Mouse (Mus musculus) liver, embryonic 13.5 days (tissue): ENCODE results near the gene Cryl1. TPM values are rescaled to one million over a fixed set of nuclear protein-coding genes. Genes with fewer than 3 reads are reported as not detected.

Experiments used
- ATAC-seq: fragments of 200-750 bp; cut with Nextera tagmentation; 2 replicates; pipeline ENCODE4 v1.8.0; 2017; ENCODE audit warnings: low read depth, mild to moderate bottlenecking, moderate number of reproducible peaks, moderate library complexity
- DNase-seq: peaks from one replicate; pipeline ENCODE4 v3.0.0; 2022
- H3K27ac ChIP-seq: fragments of 300-500 bp; sonication (generic); 2 replicates; pipeline ENCODE4 v1.5.1; 2015; ENCODE audit warnings: moderate library complexity, mild to moderate bottlenecking, inconsistent platforms
- H3K27me3 ChIP-seq: fragments of 300-500 bp; sonication (generic); 2 replicates; pipeline ENCODE4 v1.6.1; 2015; ENCODE audit warnings: mild to moderate bottlenecking, inconsistent platforms
- H3K36me3 ChIP-seq: fragments of 300-500 bp; sonication (generic); 2 replicates; pipeline ENCODE4 v1.6.1; 2015; ENCODE audit warnings: mild to moderate bottlenecking, inconsistent platforms
- H3K4me1 ChIP-seq: fragments of 300-500 bp; sonication (generic); replicated peaks from 2 replicates; pipeline ENCODE4 v1.6.1; 2015; ENCODE audit warnings: inconsistent platforms
- H3K4me2 ChIP-seq: fragments of 300-500 bp; sonication (generic); 2 replicates; pipeline ENCODE4 v1.6.1; 2015; ENCODE audit warnings: inconsistent platforms, mild to moderate bottlenecking, moderate library complexity
- H3K4me3 ChIP-seq: fragments of 300-500 bp; sonication (generic); replicated peaks from 2 replicates; pipeline ENCODE4 v1.5.1; 2015; ENCODE audit warnings: mild to moderate bottlenecking, inconsistent platforms
- H3K9ac ChIP-seq: fragments of 300-500 bp; sonication (generic); 2 replicates; pipeline ENCODE4 v1.6.1; 2015; ENCODE audit warnings: mild to moderate bottlenecking, inconsistent platforms
- H3K9me3 ChIP-seq: fragments of 300-500 bp; sonication (generic); replicated peaks from 2 replicates; pipeline ENCODE4 v1.6.1; 2016; ENCODE audit warnings: inconsistent platforms
- WGBS: fragments of 180-500 bp; shearing (Covaris S2); methylation state at CpG from one replicate; pipeline ENCODE4 v1.1.7; 2015; ENCODE audit not compliant: insufficient replicate concordance; 5-methylcytosine and 5-hydroxymethylcytosine counted together
- polyA plus RNA-seq: library from polyadenylated mRNA; unstranded; fragments of >200 nt; fragmentation: Nextera tagmentation; extraction: Ambion mirVana; gene quantifications from 2 replicates; pipeline ENCODE4 v1.2.1, GENCODE M21; 2015

The Cryl1 gene
- polyA plus RNA-seq, 1 experiment from 2014 or later, result 7.0 TPM

- H3K4me2 ChIP-seq, result no peak overlapping the region
- no peak overlapping the region for H3K27ac ChIP-seq
- peak; percentile 35 for DNase-seq
- H3K4me3 ChIP-seq, result no peak overlapping the region
- no peaks in the 10 kb centered on the region for H3K36me3 ChIP-seq
- H3K9ac ChIP-seq, result no peak overlapping the region
- H3K9me3 ChIP-seq, result no peaks in the 10 kb centered on the region
- no peak for ATAC-seq
- WGBS, result 39% methylated on average over 8 of the region's 8 CpGs
- no peaks in the 10 kb centered on the region for H3K27me3 ChIP-seq
- peaks cover 5% of the 10 kb centered on the region for H3K4me1 ChIP-seq
Observed at GRCm38 (mm10) chr14:57372348-57373102, 25.8 kb downstream of the Cryl1 start.

- no peaks in the 10 kb centered on the region for H3K4me1 ChIP-seq
Observed at GRCm38 (mm10) chr14:57367327-57367726, 31.0 kb downstream of the Cryl1 start.

GRCm38 (mm10) chr14:57366724-57367123 is 31.6 kb downstream of the Cryl1 start:
- H3K9me3 ChIP-seq, result no peaks in the 10 kb centered on the region
- H3K36me3 ChIP-seq, result no peaks in the 10 kb centered on the region
- H3K4me3 ChIP-seq, result no peak overlapping the region

More at GRCm38 (mm10) chr14:57367327-57367726, 31.0 kb downstream of the Cryl1 start:
- no peaks in the 10 kb centered on the region for H3K36me3 ChIP-seq
- H3K9ac ChIP-seq, result no peak overlapping the region
- ATAC-seq, result no peak
- no peak overlapping the region for H3K27ac ChIP-seq
- DNase-seq, result no peak
- no peaks in the 10 kb centered on the region for H3K27me3 ChIP-seq
- 58% methylated on average over 4 of the region's 4 CpGs for WGBS
- H3K9me3 ChIP-seq, result no peaks in the 10 kb centered on the region
- H3K4me2 ChIP-seq, result no peak overlapping the region
- no peak overlapping the region for H3K4me3 ChIP-seq

GRCm38 (mm10) chr14:57365341-57365740 is 33.0 kb downstream of the Cryl1 start:
- H3K4me3 ChIP-seq, result no peak overlapping the region
- H3K27me3 ChIP-seq, result no peaks in the 10 kb centered on the region
- no peaks in the 10 kb centered on the region for H3K9me3 ChIP-seq
- no peak overlapping the region for H3K4me2 ChIP-seq
- ATAC-seq, result no peak
- 71% methylated on average over 9 of the region's 9 CpGs for WGBS
- H3K27ac ChIP-seq, result no peak overlapping the region
- no peaks in the 10 kb centered on the region for H3K4me1 ChIP-seq
- H3K36me3 ChIP-seq, result no peaks in the 10 kb centered on the region
- H3K9ac ChIP-seq, result no peak overlapping the region
- no peak for DNase-seq

More at GRCm38 (mm10) chr14:57366724-57367123, 31.6 kb downstream of the Cryl1 start:
- WGBS, result 52% methylated on average over 5 of the region's 5 CpGs
- H3K27me3 ChIP-seq, result no peaks in the 10 kb centered on the region
- no peak overlapping the region for H3K4me2 ChIP-seq
- H3K9ac ChIP-seq, result no peak overlapping the region
- no peaks in the 10 kb centered on the region for H3K4me1 ChIP-seq
- ATAC-seq (no peak), DNase-seq (no peak)
- no peak overlapping the region for H3K27ac ChIP-seq

GRCm38 (mm10) chr14:57363833-57364232 is 34.5 kb downstream of the Cryl1 start:
- WGBS, result 77% methylated on average over 6 of the region's 6 CpGs
- no peak for DNase-seq
- ATAC-seq, result no peak
- H3K4me2 ChIP-seq, result no peak overlapping the region
- no peaks in the 10 kb centered on the region for H3K9me3 ChIP-seq
- H3K9ac ChIP-seq, result no peak overlapping the region
- H3K27me3 ChIP-seq, result no peaks in the 10 kb centered on the region
- H3K4me3 ChIP-seq, result no peak overlapping the region
- no peaks in the 10 kb centered on the region for H3K36me3 ChIP-seq
- H3K27ac ChIP-seq, result no peak overlapping the region
- H3K4me1 ChIP-seq, result no peaks in the 10 kb centered on the region

- WGBS, result 23% methylated on average over 29 of the region's 31 CpGs
- H3K4me3 ChIP-seq, result no peak overlapping the region
Observed at GRCm38 (mm10) chr14:57362726-57363660, 35.3 kb downstream of the Cryl1 start.

GRCm38 (mm10) chr14:57357030-57357429 is 41.3 kb downstream of the Cryl1 start:
- Histone ChIP-seq H3K4me1 (no peaks in the 10 kb centered on the region), H3K36me3 (no peaks in the 10 kb centered on the region), H3K4me2 (no peak overlapping the region), H3K9ac (no peak overlapping the region), H3K27ac (no peak overlapping the region), H3K9me3 (no peaks in the 10 kb centered on the region), H3K4me3 (no peak overlapping the region), H3K27me3 (no peaks in the 10 kb centered on the region)
- no peak for DNase-seq
- WGBS, result 53% methylated on average over 5 of the region's 5 CpGs
- ATAC-seq, result no peak

More at GRCm38 (mm10) chr14:57362726-57363660, 35.3 kb downstream of the Cryl1 start:
- no peaks in the 10 kb centered on the region for H3K36me3 ChIP-seq
- no peak overlapping the region for H3K27ac ChIP-seq
- no peaks in the 10 kb centered on the region for H3K9me3 ChIP-seq
- no peaks in the 10 kb centered on the region for H3K27me3 ChIP-seq
- H3K4me2 ChIP-seq, result 0 out of 2 replicates have a peak overlapping the region, but pooled peaks have one; percentile 17
- DNase-seq, result peak; percentile 45
- ATAC-seq, result no peak
- H3K9ac ChIP-seq, result no peak overlapping the region
- H3K4me1 ChIP-seq, result no peaks in the 10 kb centered on the region

- Histone ChIP-seq H3K9ac (no peak overlapping the region), H3K4me3 (no peak overlapping the region), H3K4me2 (no peak overlapping the region), H3K27ac (no peak overlapping the region), H3K27me3 (no peaks in the 10 kb centered on the region), H3K36me3 (no peaks in the 10 kb centered on the region), H3K9me3 (no peaks in the 10 kb centered on the region), H3K4me1 (peaks cover 17% of the 10 kb centered on the region)
- DNase-seq (no peak), ATAC-seq (no peak)
- 82% methylated on average over 7 of the region's 7 CpGs for WGBS
Observed at GRCm38 (mm10) chr14:57351521-57352235, 46.7 kb downstream of the Cryl1 start.

GRCm38 (mm10) chr14:57349955-57350354 is 48.4 kb downstream of the Cryl1 start:
- Histone ChIP-seq H3K27me3 (no peaks in the 10 kb centered on the region), H3K4me2 (no peak overlapping the region), H3K4me3 (no peak overlapping the region), H3K9ac (no peak overlapping the region), H3K9me3 (no peaks in the 10 kb centered on the region), H3K27ac (peak overlapping the region; percentile 61), H3K36me3 (no peaks in the 10 kb centered on the region), H3K4me1 (peaks cover 20% of the 10 kb centered on the region)
- peak; percentile 83 for ATAC-seq
- 24% methylated on average over 10 of the region's 10 CpGs for WGBS
- DNase-seq, result peak; percentile 11

- Histone ChIP-seq H3K36me3 (no peaks in the 10 kb centered on the region), H3K4me1 (peaks cover 35% of the 10 kb centered on the region)
- WGBS, result 70% methylated on average over 4 of the region's 4 CpGs
Observed at GRCm38 (mm10) chr14:57348155-57348554, 50.2 kb downstream of the Cryl1 start.

GRCm38 (mm10) chr14:57346135-57346534 is 52.2 kb downstream of the Cryl1 start:
- Histone ChIP-seq H3K9me3 (no peaks in the 10 kb centered on the region), H3K36me3 (no peaks in the 10 kb centered on the region), H3K4me1 (peaks cover 35% of the 10 kb centered on the region), H3K27me3 (no peaks in the 10 kb centered on the region), H3K4me2 (no peak overlapping the region), H3K27ac (no peak overlapping the region), H3K9ac (no peak overlapping the region), H3K4me3 (no peak overlapping the region)
- DNase-seq, result no peak
- 78% methylated on average over 3 of the region's 3 CpGs for WGBS
- ATAC-seq, result no peak

More at GRCm38 (mm10) chr14:57348155-57348554, 50.2 kb downstream of the Cryl1 start:
- no peak overlapping the region for H3K4me3 ChIP-seq
- DNase-seq (no peak), ATAC-seq (no peak)
- no peak overlapping the region for H3K27ac ChIP-seq
- no peaks in the 10 kb centered on the region for H3K27me3 ChIP-seq
- no peak overlapping the region for H3K4me2 ChIP-seq
- no peaks in the 10 kb centered on the region for H3K9me3 ChIP-seq
- H3K9ac ChIP-seq, result no peak overlapping the region
